Mouse (Mus musculus) liver, adult 2 months (tissue): ENCODE measurements around the gene Zfp961. TPM values are rescaled to one million over a fixed set of nuclear protein-coding genes. Genes with fewer than 3 reads are reported as not detected.
"Not testable (repeated sequence)": the region's sequence is repeated elsewhere in the genome, so short reads cannot be mapped to it uniquely, and the experiment has no call there.

Experiments used
- DNase-seq: peaks from one replicate; pipeline ENCODE4 v3.0.0-alpha.2; 2011; ENCODE audit warnings: low read depth, low spot score; ENCODE audit errors: extremely low read depth
- H3K27ac ChIP-seq: fragments of 200-500 bp; replicated peaks from 2 replicates; pipeline ENCODE4 v1.5.1; 2012; ENCODE audit warnings: low read depth, mild to moderate bottlenecking, control low read depth, inconsistent platforms, low read length; ENCODE audit not compliant: insufficient read depth
- H3K27me3 ChIP-seq: fragments of 200-500 bp; 2 replicates; pipeline ENCODE4 v1.6.1; 2012; ENCODE audit warnings: mild to moderate bottlenecking, moderate library complexity, low read length, inconsistent platforms; ENCODE audit not compliant: control insufficient read depth, insufficient read depth
- H3K36me3 ChIP-seq: fragments of 200-500 bp; 2 replicates; pipeline ENCODE4 v1.6.1; 2012; ENCODE audit warnings: low read length, inconsistent platforms; ENCODE audit not compliant: control insufficient read depth, insufficient read depth
- H3K4me1 ChIP-seq: fragments of 200-500 bp; 2 replicates; pipeline ENCODE4 v1.6.1; 2011; ENCODE audit warnings: low read length; ENCODE audit not compliant: control insufficient read depth, insufficient read depth
- H3K4me3 ChIP-seq: fragments of 200-500 bp; 2 replicates; pipeline ENCODE4 v1.5.1; 2011; ENCODE audit warnings: low read depth, mild to moderate bottlenecking, control low read depth, low read length, moderate library complexity; ENCODE audit not compliant: insufficient read depth
- H3K79me2 ChIP-seq: fragments of 200-500 bp; 2 replicates; pipeline ENCODE4 v1.6.1; 2012; ENCODE audit warnings: inconsistent platforms, mild to moderate bottlenecking, low read length, moderate library complexity; ENCODE audit not compliant: control insufficient read depth, insufficient read depth
- H3K9ac ChIP-seq: fragments of 200-500 bp; 2 replicates; pipeline ENCODE4 v1.6.1; 2012; ENCODE audit warnings: low read depth, mild to moderate bottlenecking, control low read depth, inconsistent platforms, low read length
- CTCF ChIP-seq: fragments of 200-500 bp; IDR thresholded peaks from 2 replicates; pipeline ENCODE4 v1.5.1; 2011; ENCODE audit warnings: low read depth, low read length, control low read depth
- POLR2A ChIP-seq: fragments of 200-500 bp; IDR thresholded peaks from 2 replicates; pipeline ENCODE4 v1.6.1; 2011; ENCODE audit warnings: low read length, control low read depth; ENCODE audit not compliant: insufficient read depth; ENCODE audit errors: extremely low read depth
- WGBS: fragments of 180-500 bp; shearing (Covaris S2); methylation state at CpG from one replicate; pipeline ENCODE4 v1.1.7; 2018; 5-methylcytosine and 5-hydroxymethylcytosine counted together
- polyA plus RNA-seq: library from polyadenylated mRNA; depleted of rRNA; stranded (reverse); fragments of >200 nt; gene quantifications from 2 replicates; pipeline ENCODE4 v1.2.3, GENCODE M21; 2012; rRNA removed
- total RNA-seq: library from RNA; depleted of rRNA; stranded (reverse); fragments of >200 nt; gene quantifications from 2 replicates; pipeline ENCODE4 v1.2.3, GENCODE M21; 2014; rRNA removed

Gene Zfp961
- 5.8 and 7.5 TPM in 2 replicates for total RNA-seq
- 2.7 and 3.8 TPM in 2 replicates for polyA plus RNA-seq

DNA sequence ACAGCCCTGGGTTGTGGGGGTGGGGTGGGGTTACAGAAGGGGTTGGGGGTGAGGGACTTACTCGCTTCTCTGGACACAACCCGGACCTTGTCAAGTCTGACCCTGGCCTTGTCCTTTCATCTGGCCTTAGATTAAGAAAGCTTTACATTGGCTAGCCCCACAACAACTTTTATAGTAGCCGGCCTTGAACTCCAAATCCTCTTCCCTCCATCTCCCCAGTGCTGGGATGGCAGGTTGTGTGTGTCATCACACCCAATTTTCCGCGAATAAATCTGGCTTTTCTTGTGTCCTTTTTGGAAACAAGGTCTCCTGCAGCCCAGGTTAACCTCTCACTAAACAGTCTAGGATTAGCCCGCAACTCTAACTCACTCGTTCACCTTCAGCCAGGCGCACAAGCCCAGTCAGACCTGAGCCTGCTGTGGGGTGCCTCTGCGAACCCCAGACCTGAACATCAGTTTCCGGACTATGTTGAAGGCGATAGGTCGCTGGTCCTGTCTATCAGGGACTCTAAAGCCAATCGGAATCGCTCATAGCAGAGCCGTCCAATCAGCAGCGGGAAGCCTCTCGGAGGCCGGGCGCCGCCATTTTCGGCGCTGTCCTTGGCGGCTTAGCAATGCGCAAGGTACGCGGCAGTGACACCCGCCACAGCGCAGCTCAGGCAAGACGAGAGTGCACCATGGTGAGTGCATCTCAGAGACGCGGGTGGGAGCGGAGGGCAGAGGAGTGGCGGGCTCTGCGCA is at the start of gene Zfp961:
Zfp961 (plus strand) TSS at position 557 of the 740 bp plus-strand sequence.
- Histone ChIP-seq H3K79me2 (peaks cover 5% of the 10 kb centered on the region; the same call in 1 of the 2 replicates), H3K27ac (peak within 1 kb of the TSS; percentile 62), H3K9ac (peak within 1 kb of the TSS; percentile 93), H3K27me3 (no peaks in the 10 kb centered on the region), H3K36me3 (no peaks in the 10 kb centered on the region; the same call in 1 of the 2 replicates), H3K4me3 (peak within 1 kb of the TSS; percentile 99), H3K4me1 (peaks cover 5% of the 10 kb centered on the region; the same call in 1 of the 2 replicates)
- 3% methylated on average over 34 of the region's 34 CpGs for WGBS
- TF ChIP-seq CTCF (no peak), POLR2A (peak; percentile 49)
- peak; percentile 96 for DNase-seq

GRCm38 (mm10) chr8:71903084-71903483 is 47.8 kb upstream of the Zfp961 start:
- H3K27ac ChIP-seq, H3K9ac ChIP-seq, H3K4me1 ChIP-seq, H3K4me3 ChIP-seq, H3K79me2 ChIP-seq, H3K36me3 ChIP-seq, DNase-seq, H3K27me3 ChIP-seq: not testable (repeated sequence)
- 50% methylated on average over 1 of the region's 1 CpGs for WGBS

DNA sequence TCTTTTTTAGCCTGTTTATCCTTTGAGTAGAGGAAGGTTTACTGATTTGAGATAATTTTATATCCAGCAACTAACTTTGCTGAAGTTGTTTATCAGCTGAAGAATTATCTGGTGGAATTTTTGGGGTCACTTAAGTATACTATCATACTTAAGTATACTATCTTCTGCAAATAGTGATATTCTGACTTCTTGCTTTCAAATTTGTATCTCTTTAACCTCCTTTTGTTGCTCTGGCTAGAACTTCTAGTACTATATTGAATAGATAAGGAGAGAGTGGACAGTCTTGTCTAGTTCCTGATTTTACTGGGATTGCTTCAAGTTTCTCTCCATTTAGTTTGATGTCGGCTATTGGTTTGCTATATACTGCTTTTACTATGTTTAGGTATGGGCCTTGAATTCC is 44.0 kb upstream of the Zfp961 start:
- H3K4me1 ChIP-seq = no peaks in the 10 kb centered on the region
- DNase-seq = no peak
- H3K4me3 ChIP-seq = no peak overlapping the region
- H3K79me2 ChIP-seq = no peaks in the 10 kb centered on the region
- no peaks in the 10 kb centered on the region for H3K27me3 ChIP-seq
- WGBS = 100% methylated on average over 1 of the region's 1 CpGs
- TF ChIP-seq CTCF (no peak), POLR2A (no peak)
- no peaks in the 10 kb centered on the region for H3K36me3 ChIP-seq
- no peak overlapping the region for H3K9ac ChIP-seq
- H3K27ac ChIP-seq = no peak overlapping the region

- no peak overlapping the region for H3K9ac ChIP-seq
- no peaks in the 10 kb centered on the region for H3K79me2 ChIP-seq
- TF ChIP-seq CTCF (no peak), POLR2A (no peak)
- no peaks in the 10 kb centered on the region for H3K27me3 ChIP-seq
- 94% methylated on average over 5 of the region's 5 CpGs for WGBS
- no peak overlapping the region for H3K4me3 ChIP-seq
- no peaks in the 10 kb centered on the region for H3K4me1 ChIP-seq
- H3K27ac ChIP-seq = no peak overlapping the region
- DNase-seq = no peak
- H3K36me3 ChIP-seq = no peaks in the 10 kb centered on the region
These were observed 43.0 kb upstream of the Zfp961 start for GRCm38 (mm10) chr8:71907798-71908257.

- Histone ChIP-seq H3K79me2 (no peaks in the 10 kb centered on the region), H3K4me3 (peak within 1 kb of the TSS; percentile 88), H3K36me3 (peaks cover 2% of the 10 kb centered on the region; the same call in 1 of the 2 replicates), H3K4me1 (no peaks in the 10 kb centered on the region), H3K27ac (peak within 1 kb of the TSS; percentile 87), H3K9ac (peak within 1 kb of the TSS; percentile 90), H3K27me3 (no peaks in the 10 kb centered on the region)
- TF ChIP-seq CTCF (peak; percentile 73), POLR2A (0 out of 2 replicates have a peak, but pooled peaks have one; percentile 32)
- 6% methylated on average over 47 of the region's 47 CpGs for WGBS
- peak; percentile 85 for DNase-seq
These were observed 42.3 kb upstream of the Zfp961 start, which contains the start of the genes Zfp882 and Zfp617 for GRCm38 (mm10) chr8:71908309-71909261. TSS of gene Zfp882 (plus strand) at chr8:71908608. TSS of gene Zfp617 (plus strand) at chr8:71908635.
